Mouse (Mus musculus) limb, embryonic 10.5 days (tissue): ENCODE data around the gene Rcc2. TPM values are rescaled to one million over a fixed set of nuclear protein-coding genes. Genes with fewer than 3 reads are reported as not detected.
A peak's percentile ranks its signal among the peaks of the same experiment; 100 is the strongest.

Experiments used
- DNase-seq: peaks from one replicate; pipeline ENCODE4 v3.0.0-alpha.2; 2017; ENCODE audit warnings: low spot score
- H3K27ac ChIP-seq: fragments of 300-500 bp; sonication (generic); 2 replicates; pipeline ENCODE4 v1.5.1; 2016; ENCODE audit warnings: mild to moderate bottlenecking
- H3K27me3 ChIP-seq: fragments of 300-500 bp; sonication (generic); 2 replicates; pipeline ENCODE4 v1.6.1; 2016; ENCODE audit warnings: low read depth, mild to moderate bottlenecking; ENCODE audit not compliant: poor library complexity, severe bottlenecking
- H3K36me3 ChIP-seq: fragments of 300-500 bp; sonication (generic); 2 replicates; pipeline ENCODE4 v1.6.1; 2016; ENCODE audit warnings: mild to moderate bottlenecking, moderate library complexity
- H3K4me1 ChIP-seq: fragments of 300-500 bp; sonication (generic); 2 replicates; pipeline ENCODE4 v1.6.1; 2016
- H3K4me3 ChIP-seq: fragments of 300-500 bp; sonication (generic); 2 replicates; pipeline ENCODE4 v1.5.1; 2016; ENCODE audit warnings: mild to moderate bottlenecking, moderate library complexity
- H3K9me3 ChIP-seq: fragments of 300-500 bp; sonication (generic); replicated peaks from 2 replicates; pipeline ENCODE4 v1.6.1; 2016; ENCODE audit warnings: mild to moderate bottlenecking
- WGBS: fragments of 180-500 bp; shearing (Covaris S2); methylation state at CpG from one replicate; pipeline ENCODE4 v1.1.7; 2016; 5-methylcytosine and 5-hydroxymethylcytosine counted together
- polyA plus RNA-seq: library from polyadenylated mRNA; unstranded; fragments of >200 nt; fragmentation: Nextera tagmentation; extraction: Ambion mirVana; gene quantifications from 2 replicates; pipeline ENCODE4 v1.2.1, GENCODE M21; 2016

Rcc2 gene
- 70.6 and 95.2 TPM in 2 replicates for polyA plus RNA-seq

DNA sequence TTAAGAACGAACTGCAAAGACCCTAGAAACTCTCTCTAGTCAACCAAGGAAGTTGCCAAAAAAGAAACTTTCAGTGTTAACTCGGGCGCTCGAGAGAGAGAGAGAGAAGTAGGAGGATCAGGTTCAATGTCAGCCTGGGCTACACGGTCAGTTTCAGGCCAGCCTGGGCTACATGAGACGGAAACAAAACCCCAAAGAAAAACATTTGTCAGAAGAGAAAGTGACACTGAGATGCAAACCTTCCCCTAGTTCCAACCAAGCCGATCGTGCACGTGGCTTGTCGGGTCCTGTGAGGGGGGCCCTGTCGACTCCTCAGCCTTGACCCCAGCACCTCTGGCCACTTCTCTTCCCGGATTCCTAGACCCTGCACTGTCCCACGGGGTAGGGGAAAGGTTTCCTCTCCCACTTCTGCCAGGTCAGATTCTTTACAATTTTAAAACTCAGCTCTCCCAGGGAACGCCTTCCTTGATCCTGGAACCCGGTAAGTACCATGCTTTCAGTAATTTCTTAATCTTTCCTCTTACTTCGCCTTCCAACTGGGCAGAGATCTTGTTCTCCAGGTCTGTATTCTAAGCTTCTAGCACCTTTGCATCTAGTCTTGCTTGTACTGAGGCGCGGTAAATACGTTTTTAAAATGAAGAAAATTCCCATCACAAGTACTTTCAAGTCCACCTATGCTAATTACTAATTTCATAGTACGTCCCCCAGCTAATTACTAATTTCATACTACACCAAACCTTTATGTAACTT is at the start of gene Rcc2:
Gene Rcc2, plus strand, starts transcription at position 273 of the 750 bp plus-strand sequence.
- Histone ChIP-seq H3K27me3 (peaks cover 21% of the 10 kb centered on the region), H3K36me3 (peaks cover 25% of the 10 kb centered on the region), H3K4me3 (peak within 1 kb of the TSS; percentile 80), H3K4me1 (peaks cover 47% of the 10 kb centered on the region), H3K27ac (peak within 1 kb of the TSS; percentile 100), H3K9me3 (no peaks in the 10 kb centered on the region)
- peak; percentile 55 for DNase-seq
- WGBS = 5% methylated on average over 20 of the region's 20 CpGs

DNA sequence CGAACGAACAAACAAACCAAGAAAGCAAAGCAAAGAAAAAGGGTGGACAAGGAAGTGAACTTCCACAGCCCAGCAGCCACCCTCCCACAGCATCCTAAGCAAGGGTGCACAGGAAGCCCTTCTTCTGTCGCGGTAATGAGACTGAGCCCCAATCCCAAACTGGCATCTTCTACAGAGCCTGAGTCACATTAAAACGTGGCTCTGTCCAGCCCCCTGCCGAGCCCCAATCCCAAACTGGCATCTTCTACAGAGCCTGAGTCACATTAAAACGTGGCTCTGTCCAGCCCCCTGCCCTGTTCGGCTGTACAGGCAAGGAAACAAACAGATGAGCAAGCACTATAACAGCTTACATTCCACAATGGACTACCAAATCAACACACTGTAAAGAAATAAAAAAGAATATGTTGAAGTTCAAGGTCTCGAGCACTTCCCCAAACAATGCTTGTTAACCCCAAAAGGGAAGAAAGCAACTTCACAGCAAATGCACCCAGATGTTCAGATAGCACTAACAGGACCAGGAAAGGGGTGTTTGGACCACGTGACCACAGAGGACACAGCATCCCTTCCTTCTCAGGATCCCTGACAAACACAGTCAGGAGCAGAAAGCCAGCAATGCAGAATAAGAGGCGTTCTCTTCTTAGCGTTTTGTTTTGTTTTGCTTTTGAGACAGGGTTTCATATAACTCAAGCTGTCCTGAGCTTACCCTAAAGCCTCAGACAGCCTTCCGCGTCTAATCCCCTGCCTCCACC is 46.3 kb upstream of the Rcc2 start:
- Histone ChIP-seq H3K9me3 (no peaks in the 10 kb centered on the region), H3K4me3 (no peak overlapping the region), H3K27ac (no peak overlapping the region), H3K27me3 (0 out of 2 replicates have a peak, but pooled peaks cover 1% of the 10 kb centered on the region), H3K4me1 (peaks cover 53% of the 10 kb centered on the region), H3K36me3 (no peaks in the 10 kb centered on the region)
- WGBS = 63% methylated on average over 14 of the region's 14 CpGs
- DNase-seq = no peak

DNA sequence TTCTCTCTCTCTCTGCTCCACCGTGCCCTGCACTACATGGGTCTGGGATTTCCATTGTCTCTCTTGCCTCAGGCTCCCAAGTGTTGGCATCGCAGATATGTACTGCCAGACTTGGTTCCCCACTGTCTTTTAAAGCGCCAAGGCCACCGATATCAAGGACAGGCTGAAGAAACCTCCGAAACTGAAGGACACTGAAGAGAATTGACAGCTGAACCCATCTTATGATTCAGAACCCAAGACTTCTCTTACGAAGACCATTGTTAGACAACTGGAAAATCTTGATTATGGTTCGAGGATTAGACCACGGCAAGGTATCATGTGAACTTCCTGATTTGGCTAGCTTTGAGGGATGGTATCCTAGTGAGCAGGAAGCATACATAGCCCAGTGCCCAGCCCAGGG is 45.5 kb upstream of the Rcc2 start:
- WGBS = 77% methylated on average over 8 of the region's 8 CpGs
- DNase-seq = no peak
- Histone ChIP-seq H3K27me3 (0 out of 2 replicates have a peak, but pooled peaks cover 4% of the 10 kb centered on the region), H3K4me3 (no peak overlapping the region), H3K4me1 (peaks cover 48% of the 10 kb centered on the region), H3K36me3 (no peaks in the 10 kb centered on the region), H3K27ac (no peak overlapping the region), H3K9me3 (no peaks in the 10 kb centered on the region)

DNA sequence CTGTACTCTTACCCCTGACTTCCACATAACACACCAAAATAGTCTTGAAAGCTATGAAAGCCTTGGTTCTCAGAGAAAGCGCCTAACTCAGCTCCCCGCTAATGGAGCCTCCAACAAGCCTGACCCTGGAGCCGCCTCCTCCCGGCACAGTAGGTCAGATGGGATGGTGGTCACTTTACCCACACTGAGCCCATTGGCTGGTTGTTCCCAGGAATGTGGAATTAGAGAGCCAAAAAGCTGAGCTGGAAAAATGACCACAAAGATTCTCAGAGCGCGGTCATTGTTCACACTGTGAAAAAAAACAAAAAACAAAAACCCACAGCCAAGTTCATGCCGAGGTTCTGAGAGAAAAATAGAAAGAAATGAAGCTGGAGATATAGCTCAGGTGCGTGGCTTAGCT is 43.8 kb upstream of the Rcc2 start:
- Histone ChIP-seq H3K9me3 (no peaks in the 10 kb centered on the region), H3K4me1 (peaks cover 44% of the 10 kb centered on the region), H3K4me3 (no peak overlapping the region), H3K27me3 (0 out of 2 replicates have a peak, but pooled peaks cover 4% of the 10 kb centered on the region), H3K27ac (0 out of 2 replicates have a peak overlapping the region, but pooled peaks have one; percentile 26), H3K36me3 (no peaks in the 10 kb centered on the region)
- WGBS = 83% methylated on average over 8 of the region's 8 CpGs
- no peak for DNase-seq

DNA sequence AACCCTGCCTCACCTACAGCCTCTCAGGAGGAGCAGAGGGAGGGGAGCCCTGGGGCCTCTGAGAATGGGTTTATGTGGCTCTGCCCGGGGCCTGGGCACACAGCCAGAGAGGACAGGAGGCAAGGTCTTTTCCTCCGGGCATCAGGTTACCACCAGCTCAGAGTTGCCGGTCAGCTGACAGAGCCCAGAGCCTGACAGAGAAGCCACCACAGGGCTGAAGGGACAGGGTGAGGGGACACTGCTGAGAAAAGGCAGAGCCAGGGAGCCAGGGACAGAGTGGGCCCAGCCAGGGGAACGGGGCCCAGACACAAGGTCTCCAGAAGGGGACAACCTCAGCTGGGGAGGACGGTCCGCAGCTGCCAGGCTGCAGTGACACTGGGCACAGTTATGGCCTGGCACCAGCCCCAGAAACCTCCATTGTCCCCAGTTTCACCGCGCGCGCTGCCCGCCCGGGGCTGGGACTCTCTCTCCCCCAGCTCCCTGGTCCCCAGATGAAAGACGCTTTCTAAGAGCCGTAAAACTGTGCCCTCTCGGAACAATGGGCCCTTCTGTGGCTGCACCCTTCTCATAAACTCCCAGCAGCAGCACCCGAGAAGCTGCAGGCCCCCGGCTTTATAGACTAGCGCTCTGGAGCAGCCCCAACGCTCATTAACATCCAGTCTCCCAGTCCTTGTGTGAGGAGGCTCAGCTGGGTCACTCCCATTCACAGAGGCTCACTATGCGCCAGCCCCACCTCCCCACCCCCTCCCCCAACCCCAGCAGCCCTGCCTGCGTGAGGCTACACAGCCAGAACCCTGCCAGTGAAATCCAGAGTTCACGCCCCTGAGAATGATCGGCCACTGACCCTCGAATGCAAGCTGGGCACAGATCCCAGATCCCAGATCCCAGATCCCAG is 42.4 kb upstream of the Rcc2 start:
- WGBS = 3% methylated on average over 24 of the region's 24 CpGs
- peak; percentile 63 for DNase-seq
- Histone ChIP-seq H3K27me3 (0 out of 2 replicates have a peak, but pooled peaks cover 4% of the 10 kb centered on the region), H3K36me3 (no peaks in the 10 kb centered on the region), H3K4me1 (peaks cover 58% of the 10 kb centered on the region), H3K27ac (peak overlapping the region; percentile 89), H3K9me3 (no peaks in the 10 kb centered on the region), H3K4me3 (peak overlapping the region; percentile 35)

DNA sequence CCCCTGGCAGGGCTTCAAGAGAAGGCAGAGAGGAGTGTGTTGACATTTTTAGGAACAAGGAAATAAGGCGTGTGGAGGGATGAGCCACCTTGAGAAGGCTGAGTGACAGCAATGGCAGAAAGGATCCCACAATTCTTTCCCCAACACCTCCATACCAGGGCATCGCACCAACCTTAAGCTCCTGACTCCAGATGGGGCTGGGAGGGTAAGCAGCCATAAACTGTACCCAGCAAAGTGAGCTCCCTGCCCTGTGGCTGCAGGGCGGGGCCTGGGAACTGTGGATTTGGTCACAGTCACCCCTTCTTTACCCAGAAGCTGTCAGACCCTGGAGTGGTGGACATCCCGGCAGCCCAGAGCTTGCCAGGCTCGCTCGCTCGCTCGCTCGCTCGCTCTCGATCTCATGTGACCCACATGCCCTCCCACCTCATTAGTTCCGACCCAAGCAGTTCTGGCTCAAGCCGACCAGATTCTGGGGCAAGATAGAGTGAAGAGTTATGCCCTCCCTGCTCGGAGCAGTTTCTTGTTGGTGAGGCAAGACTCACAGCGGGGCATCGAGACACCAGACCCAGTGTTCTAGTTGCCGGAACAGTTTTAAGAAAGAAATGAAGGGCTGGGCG is 38.8 kb upstream of the Rcc2 start:
- Histone ChIP-seq H3K9me3 (no peaks in the 10 kb centered on the region), H3K27me3 (0 out of 2 replicates have a peak, but pooled peaks cover 4% of the 10 kb centered on the region), H3K27ac (peak overlapping the region; percentile 76; the same call in 1 of the 2 replicates), H3K36me3 (no peaks in the 10 kb centered on the region), H3K4me3 (no peak overlapping the region), H3K4me1 (peaks cover 58% of the 10 kb centered on the region)
- no peak for DNase-seq
- 73% methylated on average over 18 of the region's 18 CpGs for WGBS

DNA sequence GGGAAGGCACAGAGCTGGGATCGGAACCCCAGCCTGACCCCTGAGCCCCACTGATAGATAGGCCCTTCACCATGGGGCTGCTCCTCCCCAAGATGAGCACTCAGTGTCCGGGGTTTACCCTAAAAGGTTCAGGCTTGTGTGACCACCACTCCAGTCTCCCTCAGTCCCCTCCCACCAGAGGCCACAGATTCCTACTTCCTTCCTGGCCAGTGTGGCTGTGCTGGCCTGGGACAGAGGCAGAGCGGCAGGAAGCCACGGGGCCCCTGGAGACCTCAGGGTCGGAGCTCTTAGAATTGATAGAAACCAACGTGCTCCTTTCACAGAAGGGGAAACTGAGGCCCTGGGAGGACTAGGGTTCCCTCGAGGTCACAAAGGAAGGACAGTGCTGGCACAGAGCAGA is 37.9 kb upstream of the Rcc2 start:
- no peak for DNase-seq
- Histone ChIP-seq H3K4me1 (peaks cover 48% of the 10 kb centered on the region), H3K27ac (peak overlapping the region; percentile 76), H3K27me3 (0 out of 2 replicates have a peak, but pooled peaks cover 4% of the 10 kb centered on the region), H3K9me3 (no peaks in the 10 kb centered on the region), H3K36me3 (no peaks in the 10 kb centered on the region), H3K4me3 (no peak overlapping the region)
- 35% methylated on average over 7 of the region's 7 CpGs for WGBS

DNA sequence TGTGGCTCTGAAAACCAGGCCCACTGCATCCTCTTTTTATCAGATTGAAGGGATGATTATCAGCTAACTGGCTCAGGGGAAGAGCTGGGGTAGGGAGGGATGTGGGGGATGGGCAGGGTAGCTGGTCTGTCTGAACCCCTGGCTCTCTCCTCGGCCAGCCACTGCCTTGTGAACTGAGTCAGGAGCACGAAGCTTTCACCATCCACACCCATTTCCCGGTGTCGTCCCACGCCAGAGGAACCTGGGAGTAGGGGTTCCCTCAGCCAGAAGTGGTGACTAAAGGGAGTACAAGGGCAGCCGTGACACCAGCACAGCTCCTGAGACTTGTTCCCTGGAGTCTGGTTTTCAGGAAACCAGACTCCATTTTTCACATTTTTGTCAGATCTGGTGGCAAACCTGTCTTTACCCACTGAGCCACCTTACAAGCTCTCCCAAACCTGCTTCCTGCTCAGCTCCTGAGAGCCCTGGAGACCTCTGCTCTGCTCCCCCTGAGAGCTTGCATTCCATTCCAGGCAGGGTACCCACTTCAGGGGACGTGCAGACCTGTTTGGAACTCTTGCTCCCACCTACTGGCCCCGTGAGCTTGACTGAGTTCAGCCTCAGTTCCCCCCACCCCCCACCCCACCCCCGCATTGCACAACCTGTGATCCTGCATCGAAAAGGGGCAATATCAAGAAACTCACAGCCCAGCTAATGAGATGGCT is 37.3 kb upstream of the Rcc2 start:
- H3K4me3 ChIP-seq = no peak overlapping the region
- no peak for DNase-seq
- H3K27me3 ChIP-seq = 0 out of 2 replicates have a peak, but pooled peaks cover 4% of the 10 kb centered on the region
- peak overlapping the region; percentile 76 for H3K27ac ChIP-seq
- no peaks in the 10 kb centered on the region for H3K9me3 ChIP-seq
- peaks cover 43% of the 10 kb centered on the region for H3K4me1 ChIP-seq
- H3K36me3 ChIP-seq = no peaks in the 10 kb centered on the region
- WGBS = 30% methylated on average over 10 of the region's 10 CpGs

DNA sequence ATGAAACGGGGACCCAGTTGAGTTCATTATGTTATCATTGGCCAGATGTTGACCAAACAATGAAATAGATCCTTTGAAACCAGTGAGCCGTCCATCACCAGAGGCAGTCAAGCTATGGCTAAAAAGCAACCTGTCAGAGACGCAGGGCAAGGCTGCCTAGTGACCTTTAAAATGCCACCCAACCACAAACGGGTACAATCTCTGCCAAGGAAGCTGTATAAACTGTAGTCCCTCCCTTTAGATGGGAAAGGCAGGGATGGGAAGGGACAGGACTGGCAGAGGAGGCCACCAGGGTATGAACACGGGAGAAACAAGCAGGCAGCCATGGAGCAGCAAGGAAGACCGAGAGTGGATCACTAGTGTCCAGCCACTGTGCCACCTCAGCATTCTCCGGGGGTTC is 35.3 kb upstream of the Rcc2 start:
- 85% methylated on average over 7 of the region's 7 CpGs for WGBS
- Histone ChIP-seq H3K27me3 (no peaks in the 10 kb centered on the region), H3K36me3 (no peaks in the 10 kb centered on the region), H3K4me3 (no peak overlapping the region), H3K9me3 (no peaks in the 10 kb centered on the region), H3K27ac (no peak overlapping the region), H3K4me1 (peaks cover 30% of the 10 kb centered on the region)
- DNase-seq = no peak

DNA sequence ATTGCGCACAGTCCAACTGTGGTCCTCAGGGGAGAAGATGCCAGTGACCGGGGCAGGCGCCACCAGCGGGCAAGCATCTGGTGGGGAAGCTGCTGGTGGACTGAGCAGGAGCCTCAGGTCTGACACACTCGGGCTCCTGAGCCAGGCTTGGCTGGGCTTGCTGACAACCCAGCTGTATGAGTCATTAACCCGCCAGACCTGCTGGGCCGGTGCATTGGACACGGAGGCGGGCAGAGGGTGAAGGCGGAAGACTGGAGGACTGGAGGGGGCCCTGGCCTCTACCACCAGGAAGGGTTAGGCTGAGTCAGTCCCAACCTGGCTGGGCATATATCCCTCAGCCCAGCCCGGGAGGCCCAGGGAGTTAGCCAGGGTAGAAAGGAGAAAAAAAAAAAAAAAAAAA is 34.6 kb upstream of the Rcc2 start, which contains the start of gene Arhgef10l:
Gene Arhgef10l, minus strand, starts transcription at position 253 of the 400 bp plus-strand sequence.
- Histone ChIP-seq H3K27me3 (no peaks in the 10 kb centered on the region), H3K4me1 (peaks cover 30% of the 10 kb centered on the region), H3K4me3 (no peak within 1 kb of the TSS), H3K27ac (peak within 1 kb of the TSS; percentile 6; the same call in 1 of the 2 replicates), H3K36me3 (no peaks in the 10 kb centered on the region), H3K9me3 (no peaks in the 10 kb centered on the region)
- DNase-seq = no peak
- WGBS = 72% methylated on average over 11 of the region's 11 CpGs

DNA sequence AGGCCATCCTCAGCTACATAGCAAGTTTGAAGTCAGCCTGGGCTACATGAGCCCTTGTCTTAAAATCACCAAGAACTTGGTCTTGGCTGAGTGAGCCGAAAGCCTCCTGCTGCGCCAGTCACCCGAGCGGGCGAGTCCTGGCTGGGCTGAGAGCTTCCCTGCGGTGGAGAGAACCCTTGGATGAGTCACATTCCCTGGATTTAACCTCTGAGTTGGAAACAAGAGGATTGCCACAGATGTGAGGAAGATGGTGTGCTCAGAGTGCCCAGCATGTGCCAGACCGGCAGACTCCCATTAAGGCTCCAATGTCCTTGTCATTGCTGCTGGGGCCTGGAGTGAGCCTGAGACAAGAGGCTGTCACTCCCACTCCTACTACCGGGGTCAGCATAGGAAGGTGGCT is 32.5 kb upstream of the Rcc2 start:
- WGBS = 88% methylated on average over 8 of the region's 8 CpGs
- no peak for DNase-seq
- H3K27ac ChIP-seq = no peak overlapping the region
- H3K36me3 ChIP-seq = no peaks in the 10 kb centered on the region
- no peak overlapping the region for H3K4me3 ChIP-seq
- H3K9me3 ChIP-seq = no peaks in the 10 kb centered on the region
- H3K4me1 ChIP-seq = peaks cover 18% of the 10 kb centered on the region
- no peaks in the 10 kb centered on the region for H3K27me3 ChIP-seq
